Mouse (Mus musculus) lung, adult 2 months (tissue): ENCODE measurements around the gene Ambp. TPM values are rescaled to one million over a fixed set of nuclear protein-coding genes. Genes with fewer than 3 reads are reported as not detected.
A peak's percentile ranks its signal among the peaks of the same experiment; 100 is the strongest.

ENCODE experiments used
- DNase-seq: peaks from one replicate; pipeline ENCODE4 v3.0.0; 2022
- H3K4me1 ChIP-seq: fragments of 200-500 bp; 2 replicates; pipeline ENCODE4 v1.6.1; 2011; ENCODE audit warnings: low read length; ENCODE audit not compliant: control insufficient read depth, insufficient read depth
- H3K4me3 ChIP-seq: fragments of 200-500 bp; replicated peaks from 2 replicates; pipeline ENCODE3; 2011; ENCODE audit warnings: low read depth, mild to moderate bottlenecking, control low read depth, low read length; ENCODE audit errors: extremely low read depth
- CTCF ChIP-seq: fragments of 200-500 bp; IDR thresholded peaks from 2 replicates; pipeline ENCODE4 v1.5.1; 2011; ENCODE audit warnings: mild to moderate bottlenecking, low read length, control low read depth; ENCODE audit not compliant: insufficient read depth
- POLR2A ChIP-seq: fragments of 200-500 bp; IDR thresholded peaks from 2 replicates; pipeline ENCODE4 v1.6.1; 2011; ENCODE audit warnings: low read depth, mild to moderate bottlenecking, control low read depth, low read length, borderline replicate concordance; ENCODE audit errors: extremely low read depth
- whole genome bisulfite sequencing: fragments of 180-500 bp; shearing (Covaris S2); methylation state at CpG from one replicate; pipeline ENCODE4 v1.1.7; 2018; 5-methylcytosine and 5-hydroxymethylcytosine counted together
- polyA plus RNA-seq: library from polyadenylated mRNA; depleted of rRNA; stranded (reverse); fragments of >200 nt; gene quantifications from 2 replicates; pipeline ENCODE4 v1.2.3, GENCODE M21; 2012

Gene Ambp
- polyA plus RNA-seq, 1 experiment = 1.4 TPM

- DNase-seq = no peak
- H3K4me1 ChIP-seq = no peaks in the 10 kb centered on the region
- WGBS = 83% methylated on average over 4 of the region's 4 CpGs
- TF ChIP-seq CTCF (no peak), POLR2A (no peak)
- H3K4me3 ChIP-seq = no peak overlapping the region
Measured at GRCm38 (mm10) chr4:63165636-63166035, 11.0 kb upstream of the Ambp start.

- TF ChIP-seq POLR2A (no peak), CTCF (peak; percentile 85)
- WGBS = 19% methylated on average over 5 of the region's 5 CpGs
- Histone ChIP-seq H3K4me1 (no peaks in the 10 kb centered on the region), H3K4me3 (no peak overlapping the region)
- peak; percentile 65 for DNase-seq
Measured at GRCm38 (mm10) chr4:63158961-63159592, 4.5 kb upstream of the Ambp start.

- WGBS = 92% methylated on average over 7 of the region's 7 CpGs
- TF ChIP-seq CTCF = no peak
- no peak for TF ChIP-seq POLR2A
- no peaks in the 10 kb centered on the region for H3K4me1 ChIP-seq
- DNase-seq = no peak
- no peak overlapping the region for H3K4me3 ChIP-seq
Measured at GRCm38 (mm10) chr4:63158192-63158591, 3.6 kb upstream of the Ambp start.

GRCm38 (mm10) chr4:63156726-63157634, 2.4 kb upstream of the Ambp start:
- WGBS = 48% methylated on average over 8 of the region's 8 CpGs
- H3K4me1 ChIP-seq = no peaks in the 10 kb centered on the region
- TF ChIP-seq POLR2A = no peak
- no peak for TF ChIP-seq CTCF
- DNase-seq = no peak
- no peak overlapping the region for H3K4me3 ChIP-seq

- no peak overlapping the region for H3K4me3 ChIP-seq
- 27% methylated on average over 2 of the region's 2 CpGs for WGBS
- no peaks in the 10 kb centered on the region for H3K4me1 ChIP-seq
- DNase-seq = no peak
- TF ChIP-seq POLR2A = no peak
- TF ChIP-seq CTCF = no peak
Measured at GRCm38 (mm10) chr4:63155596-63155995, 997 bp upstream of the Ambp start.

GRCm38 (mm10) chr4:63154028-63154427, 571 bp downstream of the Ambp start:
- no peak for DNase-seq
- WGBS = 45% methylated on average over 4 of the region's 4 CpGs
- no peak overlapping the region for H3K4me3 ChIP-seq
- no peaks in the 10 kb centered on the region for H3K4me1 ChIP-seq
- TF ChIP-seq CTCF = no peak
- TF ChIP-seq POLR2A = no peak

GRCm38 (mm10) chr4:63151127-63151526, 3.5 kb downstream of the Ambp start:
- DNase-seq = no peak
- WGBS = 70% methylated on average over 6 of the region's 6 CpGs
- Histone ChIP-seq H3K4me1 (no peaks in the 10 kb centered on the region), H3K4me3 (no peak overlapping the region)
- no peak for TF ChIP-seq CTCF
- no peak for TF ChIP-seq POLR2A

- WGBS = 96% methylated on average over 6 of the region's 6 CpGs
- no peaks in the 10 kb centered on the region for H3K4me1 ChIP-seq
- TF ChIP-seq CTCF = no peak
- no peak for TF ChIP-seq POLR2A
- H3K4me3 ChIP-seq = no peak overlapping the region
- DNase-seq = no peak
Measured at GRCm38 (mm10) chr4:63147268-63147667, 7.3 kb downstream of the Ambp start.

- WGBS = 87% methylated on average over 5 of the region's 5 CpGs
- no peak for DNase-seq
- no peak overlapping the region for H3K4me3 ChIP-seq
- no peaks in the 10 kb centered on the region for H3K4me1 ChIP-seq
- TF ChIP-seq POLR2A (no peak), CTCF (no peak)
Measured at GRCm38 (mm10) chr4:63129891-63130624, 24.5 kb downstream of the Ambp start.
